Mouse (Mus musculus): ENCODE data around the gene Gm28043. TPM values are rescaled to one million over a fixed set of nuclear protein-coding genes. Genes with fewer than 3 reads are reported as not detected.
"Not testable (repeated sequence)": the region's sequence is repeated elsewhere in the genome, so short reads cannot be mapped to it uniquely, and the experiment has no call there.

The Gm28043 gene
- polyA plus RNA-seq, 1 experiment from 2014 or later, result 0.98 TPM

DNA sequence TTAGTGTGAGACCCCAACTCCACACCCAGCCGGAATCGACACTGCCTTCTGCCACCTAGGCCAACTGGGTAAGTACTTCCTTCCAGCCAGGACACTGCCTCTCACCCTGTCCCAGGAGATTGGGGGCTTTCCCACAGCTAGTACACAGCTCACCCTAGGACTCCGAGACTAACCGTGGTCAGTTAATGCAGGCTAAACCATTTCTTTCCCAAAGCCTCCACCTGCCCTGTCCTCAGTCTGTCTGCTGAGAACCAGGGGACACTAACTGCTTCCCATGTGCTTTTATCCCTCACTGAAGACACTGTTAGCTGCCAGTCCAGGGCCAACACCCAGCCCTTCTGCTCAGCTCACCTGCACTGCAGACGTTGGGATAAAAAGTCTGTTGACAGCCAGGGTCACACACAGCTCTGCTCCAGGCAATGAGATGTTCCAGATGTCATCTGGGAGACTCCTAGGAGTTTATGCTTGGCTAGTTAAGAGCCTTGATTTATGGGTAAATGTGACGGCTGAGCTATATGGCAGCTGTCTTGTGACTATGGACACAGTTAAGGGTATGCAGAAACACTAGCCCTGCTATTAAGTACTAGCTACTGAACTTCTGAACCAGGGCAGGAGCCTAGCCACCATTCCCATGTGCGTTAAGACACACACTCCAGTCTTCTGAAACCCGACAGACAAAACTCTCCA, 97.2 kb downstream of the Gm28043 start:
- Histone ChIP-seq H3K4me1 (replicated peaks) (peaks cover 57% of the 10 kb centered on the region), H3K4me3 (replicated peaks) (no peak overlapping the region), H3K9me3 (replicated peaks) (no peaks in the 10 kb centered on the region), H3K27me3 (no peaks in the 10 kb centered on the region), H3K36me3 (0 out of 2 replicates have a peak, but pooled peaks cover 2% of the 10 kb centered on the region), H3K4me2 (no peak overlapping the region), H3K27ac (no peak overlapping the region), H3K9ac (no peak overlapping the region)
- ATAC-seq (ENCODE audit: low read depth) (no peak), DNase-seq (no peak)
- WGBS (ENCODE audit: insufficient replicate concordance), result 69% methylated on average over 8 of the region's 8 CpGs

DNA sequence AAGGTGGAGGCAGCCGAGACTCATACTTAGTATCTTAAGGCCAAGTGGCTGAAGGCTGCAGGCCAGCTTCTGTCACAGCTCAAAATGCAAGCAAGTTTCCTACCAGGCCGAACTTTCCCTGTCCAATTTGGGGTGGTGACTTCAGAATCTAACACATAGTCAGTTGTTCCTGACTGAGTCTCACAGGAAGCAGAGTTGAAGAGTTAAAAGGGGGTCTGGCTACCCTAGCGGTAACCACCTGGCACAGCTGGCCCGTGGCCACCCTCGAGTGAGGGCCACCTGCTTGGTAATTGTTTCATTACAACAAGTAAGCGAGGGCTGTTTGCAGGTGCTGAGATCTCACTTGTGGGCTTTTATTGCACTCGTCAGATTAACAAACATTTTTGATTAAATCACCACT, 97.9 kb downstream of the Gm28043 start:
- Histone ChIP-seq H3K4me1 (replicated peaks) (peaks cover 62% of the 10 kb centered on the region), H3K4me2 (no peak overlapping the region), H3K27me3 (no peaks in the 10 kb centered on the region), H3K4me3 (replicated peaks) (no peak overlapping the region), H3K36me3 (0 out of 2 replicates have a peak, but pooled peaks cover 2% of the 10 kb centered on the region), H3K9me3 (replicated peaks) (no peaks in the 10 kb centered on the region), H3K9ac (no peak overlapping the region), H3K27ac (no peak overlapping the region)
- WGBS (ENCODE audit: insufficient replicate concordance), result 82% methylated on average over 7 of the region's 7 CpGs
- ATAC-seq (ENCODE audit: low read depth), result no peak
- no peak for DNase-seq

DNA sequence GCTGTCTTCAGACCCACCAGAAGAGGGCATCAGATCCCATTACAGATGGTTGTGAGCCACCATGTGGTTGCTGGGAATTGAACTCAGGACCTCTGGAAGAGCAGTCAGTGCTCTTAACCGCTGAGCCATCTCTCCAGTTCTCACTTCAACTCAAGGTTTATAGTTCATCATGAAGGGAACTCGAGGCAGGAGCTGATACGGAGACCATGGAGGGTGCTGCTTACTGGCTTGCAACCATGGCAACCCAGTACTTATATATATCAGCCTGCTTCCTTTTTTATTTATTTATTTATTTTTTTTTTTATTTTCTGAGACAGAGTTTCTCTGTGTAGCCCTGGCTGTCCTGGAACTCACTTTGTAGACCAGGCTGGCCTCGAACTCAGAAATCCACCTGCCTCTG, 99.1 kb downstream of the Gm28043 start:
- not testable (repeated sequence) for H3K4me2 ChIP-seq; H3K27me3 ChIP-seq; H3K9me3 ChIP-seq (replicated peaks); H3K9ac ChIP-seq; H3K27ac ChIP-seq; H3K36me3 ChIP-seq; H3K4me3 ChIP-seq (replicated peaks); ATAC-seq (ENCODE audit: low read depth); DNase-seq
- WGBS (ENCODE audit: insufficient replicate concordance), result 83% methylated on average over 4 of the region's 4 CpGs
- H3K4me1 ChIP-seq (replicated peaks), result peaks cover 56% of the 10 kb centered on the region

DNA sequence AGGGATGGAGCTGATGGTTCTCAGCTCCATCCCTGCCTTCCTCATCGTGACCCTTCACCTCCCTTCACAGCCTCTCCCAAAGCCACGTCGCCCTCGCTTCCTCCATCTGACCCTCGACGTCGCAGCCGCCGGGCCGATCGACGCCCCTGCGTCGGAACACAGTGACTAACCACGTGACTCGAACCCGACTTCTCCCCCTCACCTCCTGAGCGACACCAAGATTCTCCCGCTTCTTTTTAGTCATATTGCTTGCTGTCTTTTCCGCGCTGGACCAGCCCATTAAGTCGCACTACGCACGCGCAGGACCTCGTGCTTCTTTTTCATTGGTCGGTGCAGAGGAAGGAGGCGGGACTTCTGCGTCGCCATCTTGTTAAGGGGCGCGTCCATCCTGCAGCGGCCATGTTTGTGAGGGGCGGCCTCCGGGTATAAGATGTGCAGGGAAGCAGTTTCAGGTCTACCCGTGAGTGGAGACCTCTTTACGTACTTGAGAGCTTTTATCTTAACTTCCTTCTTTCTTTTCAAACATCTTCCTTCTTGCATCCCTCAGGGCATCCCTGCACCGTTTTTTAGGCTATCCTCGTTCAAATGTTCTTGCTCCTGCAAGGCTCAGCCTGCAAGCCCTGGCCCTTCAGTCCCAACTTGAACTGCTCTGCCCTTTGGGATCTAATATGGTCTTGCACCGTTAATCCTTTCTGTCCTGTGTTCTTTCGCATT, 102.2 kb downstream of the Gm28043 start, which contains the start of gene Ccdc167:
TSS of gene Ccdc167 (minus strand) at position 313 of the 714 bp plus-strand sequence.
- H3K27me3 ChIP-seq, result 0 out of 2 replicates have a peak, but pooled peaks cover 7% of the 10 kb centered on the region
- DNase-seq (peak; percentile 93), ATAC-seq (ENCODE audit: low read depth) (peak; percentile 95)
- peak within 1 kb of the TSS; percentile 83 for H3K4me2 ChIP-seq
- H3K4me1 ChIP-seq (replicated peaks), result peaks cover 25% of the 10 kb centered on the region
- H3K27ac ChIP-seq, result peak within 1 kb of the TSS; percentile 66; the same call in 1 of the 2 replicates
- 5% methylated on average over 41 of the region's 41 CpGs for WGBS (ENCODE audit: insufficient replicate concordance)
- peak within 1 kb of the TSS; percentile 73 for H3K4me3 ChIP-seq (replicated peaks)
- no peaks in the 10 kb centered on the region for H3K9me3 ChIP-seq (replicated peaks)
- no peaks in the 10 kb centered on the region for H3K36me3 ChIP-seq
- peak within 1 kb of the TSS; percentile 76 for H3K9ac ChIP-seq

DNA sequence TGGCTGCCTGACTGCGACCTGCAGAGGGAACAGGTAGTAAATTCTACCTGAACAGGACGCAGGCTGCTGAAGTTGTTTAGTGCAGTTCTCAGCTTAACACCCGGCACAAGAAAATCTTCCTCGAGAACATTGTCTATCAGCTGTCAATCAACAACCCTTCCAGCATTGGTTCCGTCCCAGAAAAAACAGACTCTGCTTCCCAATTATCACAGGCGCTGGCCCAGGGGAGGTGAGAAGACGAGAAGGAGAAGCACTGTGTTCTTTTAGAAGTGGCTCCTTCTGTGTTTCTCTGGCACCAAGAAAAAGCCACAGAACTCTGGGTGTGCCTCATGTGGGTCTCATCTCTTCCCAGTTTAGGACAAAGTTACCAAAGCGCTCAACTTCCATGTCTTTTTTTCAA, 104.0 kb downstream of the Gm28043 start:
- H3K4me3 ChIP-seq (replicated peaks), result no peak overlapping the region
- H3K9me3 ChIP-seq (replicated peaks), result no peaks in the 10 kb centered on the region
- no peak for DNase-seq
- 0 out of 2 replicates have a peak, but pooled peaks cover 7% of the 10 kb centered on the region for H3K27me3 ChIP-seq
- no peak overlapping the region for H3K9ac ChIP-seq
- no peaks in the 10 kb centered on the region for H3K36me3 ChIP-seq
- whole genome bisulfite sequencing (ENCODE audit: insufficient replicate concordance), result 75% methylated on average over 8 of the region's 8 CpGs
- no peak overlapping the region for H3K4me2 ChIP-seq
- H3K4me1 ChIP-seq (replicated peaks), result peaks cover 25% of the 10 kb centered on the region
- no peak for ATAC-seq (ENCODE audit: low read depth)
- H3K27ac ChIP-seq, result no peak overlapping the region

DNA sequence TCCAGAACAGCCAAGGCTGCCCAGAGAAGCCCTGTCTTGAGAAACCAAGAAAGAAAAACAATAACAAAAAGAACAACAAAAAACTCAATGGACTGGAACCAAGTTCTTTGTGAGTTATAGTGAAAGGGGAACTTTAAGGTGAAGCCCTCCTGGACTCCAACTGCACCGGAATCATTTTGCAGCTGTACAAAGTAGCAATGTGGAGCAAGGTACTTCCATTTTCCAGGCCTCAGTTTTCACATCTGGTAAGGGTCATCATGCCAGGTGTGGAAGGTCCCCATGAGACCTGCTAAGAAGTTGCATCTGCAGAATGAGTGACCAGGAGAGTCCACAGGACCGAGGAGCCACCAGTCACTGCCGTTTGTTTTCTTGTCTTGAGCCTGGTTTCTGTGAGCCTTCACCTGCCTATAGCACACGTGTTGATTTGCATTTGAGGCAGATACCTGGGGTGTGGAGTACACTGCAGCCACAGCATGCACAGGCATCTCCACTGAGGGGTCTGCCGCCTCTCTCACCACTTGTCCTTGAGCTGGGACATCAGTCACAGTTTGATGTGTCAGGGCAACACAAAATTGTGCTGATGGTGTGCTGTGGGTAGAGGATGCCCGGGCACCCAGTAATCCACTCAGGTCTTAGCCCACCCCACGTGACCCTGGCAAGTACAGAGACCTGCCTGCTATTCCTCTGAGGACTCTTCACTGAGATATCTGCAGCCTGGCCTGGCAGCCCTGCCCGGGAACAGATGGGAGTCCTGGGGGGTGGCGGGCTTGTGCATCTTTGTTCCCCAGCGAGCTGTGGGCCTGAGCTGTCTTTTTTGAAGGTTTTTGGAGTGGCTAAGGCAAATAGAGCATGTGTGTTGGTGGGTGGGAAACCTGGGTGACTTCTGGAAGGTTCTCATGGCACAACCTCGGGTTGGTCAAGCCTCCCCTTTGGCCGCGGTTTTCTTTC, 105.2 kb downstream of the Gm28043 start:
- ATAC-seq (ENCODE audit: low read depth), result no peak
- no peak overlapping the region for H3K9ac ChIP-seq
- 68% methylated on average over 13 of the region's 13 CpGs for WGBS (ENCODE audit: insufficient replicate concordance)
- H3K4me1 ChIP-seq (replicated peaks), result peaks cover 22% of the 10 kb centered on the region
- no peak overlapping the region for H3K4me2 ChIP-seq
- no peaks in the 10 kb centered on the region for H3K9me3 ChIP-seq (replicated peaks)
- 0 out of 2 replicates have a peak, but pooled peaks cover 7% of the 10 kb centered on the region for H3K27me3 ChIP-seq
- no peak overlapping the region for H3K27ac ChIP-seq
- no peak overlapping the region for H3K4me3 ChIP-seq (replicated peaks)
- H3K36me3 ChIP-seq, result no peaks in the 10 kb centered on the region
- DNase-seq, result no peak

DNA sequence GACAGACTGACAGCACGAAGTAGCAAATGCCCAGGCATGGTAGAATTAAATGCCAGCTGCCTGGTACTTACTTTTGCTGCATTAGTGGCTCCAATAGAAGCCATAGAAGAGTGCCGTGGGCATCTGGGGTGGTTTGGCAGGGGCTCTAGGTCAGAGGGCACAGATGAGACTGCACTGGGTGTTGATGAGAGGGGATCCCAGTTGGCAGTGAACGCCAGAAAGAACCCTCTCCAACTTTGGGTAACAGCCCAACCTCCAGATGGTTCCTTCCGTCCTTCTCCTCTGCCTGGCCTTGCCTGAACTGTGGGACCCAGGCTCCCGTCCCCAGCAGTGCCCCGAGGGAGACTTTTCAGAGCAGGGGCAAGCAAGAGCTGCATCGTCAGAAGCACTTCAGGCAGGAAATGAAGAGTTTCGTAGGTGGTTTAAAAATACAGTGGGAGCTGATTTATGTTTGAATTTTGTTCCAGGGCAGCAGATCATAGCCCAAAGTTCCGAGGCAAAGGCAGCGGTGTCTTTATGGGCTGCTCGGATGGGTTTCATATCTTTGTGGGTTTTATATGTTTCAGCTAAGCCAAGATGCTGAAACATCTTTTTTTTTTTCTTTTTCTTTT, 106.2 kb downstream of the Gm28043 start:
- Histone ChIP-seq H3K9me3 (replicated peaks) (no peaks in the 10 kb centered on the region), H3K27me3 (0 out of 2 replicates have a peak, but pooled peaks cover 7% of the 10 kb centered on the region), H3K27ac (no peak overlapping the region), H3K4me3 (replicated peaks) (no peak overlapping the region), H3K4me2 (no peak overlapping the region), H3K9ac (no peak overlapping the region), H3K4me1 (replicated peaks) (peaks cover 13% of the 10 kb centered on the region), H3K36me3 (no peaks in the 10 kb centered on the region)
- DNase-seq (no peak), ATAC-seq (ENCODE audit: low read depth) (no peak)
- WGBS (ENCODE audit: insufficient replicate concordance), result 67% methylated on average over 11 of the region's 11 CpGs

DNA sequence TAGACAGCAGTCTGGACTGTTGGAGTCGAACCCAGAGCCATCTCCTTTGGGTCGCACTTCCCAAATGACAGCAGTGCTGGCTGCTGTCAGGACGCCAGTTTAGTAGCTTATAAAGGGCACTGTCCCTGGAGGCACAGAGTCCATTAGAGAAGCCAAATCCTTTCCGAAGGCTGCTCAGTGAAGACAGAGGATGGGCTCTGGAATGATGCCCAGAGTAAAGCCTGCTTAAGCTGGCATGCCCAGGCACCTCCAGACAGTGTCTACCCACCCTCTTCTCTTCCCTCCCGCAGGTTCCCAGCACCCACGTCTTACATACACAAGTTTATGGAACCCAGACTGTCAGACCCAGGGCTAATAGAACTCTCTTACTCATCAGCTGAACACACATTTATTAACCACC, 109.9 kb downstream of the Gm28043 start:
- Histone ChIP-seq H3K4me3 (replicated peaks) (no peak overlapping the region), H3K4me2 (no peak overlapping the region), H3K4me1 (replicated peaks) (peaks cover 3% of the 10 kb centered on the region), H3K9ac (no peak overlapping the region), H3K9me3 (replicated peaks) (no peaks in the 10 kb centered on the region), H3K27me3 (0 out of 2 replicates have a peak, but pooled peaks cover 7% of the 10 kb centered on the region), H3K36me3 (no peaks in the 10 kb centered on the region), H3K27ac (no peak overlapping the region)
- ATAC-seq (ENCODE audit: low read depth), result no peak
- 69% methylated on average over 6 of the region's 6 CpGs for WGBS (ENCODE audit: insufficient replicate concordance)
- no peak for DNase-seq

DNA sequence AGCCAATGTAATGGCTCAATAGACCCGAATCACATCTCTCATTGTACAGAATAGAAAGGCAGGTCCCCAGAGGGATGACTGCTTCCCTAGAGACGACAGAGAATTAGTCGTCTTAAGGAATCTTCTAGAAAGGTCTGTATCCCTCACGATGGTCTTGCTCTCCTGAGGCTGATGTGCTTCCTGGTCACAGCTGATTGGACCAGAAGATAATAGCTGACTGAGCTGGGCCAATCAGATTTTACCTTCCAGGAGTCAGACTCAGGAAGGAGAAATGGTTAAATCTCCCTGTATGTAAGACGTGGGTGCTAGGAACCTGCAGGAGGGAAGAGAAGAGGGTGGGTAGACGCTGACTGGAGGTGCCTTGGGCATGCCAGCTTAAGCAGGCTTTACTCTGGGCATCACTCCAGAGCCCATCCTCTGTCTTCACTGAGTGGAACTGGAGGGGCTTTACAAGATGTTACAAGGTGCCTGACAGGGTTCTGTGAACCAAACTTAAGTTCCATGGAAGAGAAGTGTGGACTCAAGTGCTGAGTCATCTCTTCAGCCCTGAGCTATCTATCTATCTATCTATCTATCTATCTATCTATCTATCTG, 110.4 kb downstream of the Gm28043 start:
- WGBS (ENCODE audit: insufficient replicate concordance), result 55% methylated on average over 6 of the region's 6 CpGs

DNA sequence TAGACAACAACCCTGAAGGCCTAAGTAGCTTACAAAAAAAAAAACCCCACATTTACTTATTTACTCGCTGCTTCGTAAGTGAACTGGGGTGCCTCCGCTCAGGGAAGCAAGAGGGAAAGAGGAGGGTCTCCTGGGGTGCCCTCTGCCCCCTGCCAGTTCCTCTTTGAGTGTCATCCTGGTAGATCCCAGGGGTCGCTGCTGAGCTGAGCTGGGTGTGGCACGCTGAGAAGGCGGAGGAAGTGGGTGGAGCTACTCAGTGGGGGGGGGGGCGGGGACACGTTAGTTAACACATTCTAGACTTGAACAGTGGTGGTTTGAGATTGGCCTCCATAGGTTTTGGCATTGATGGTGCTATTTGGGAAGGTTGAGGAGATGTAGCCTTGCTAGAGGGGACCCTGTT, 113.4 kb downstream of the Gm28043 start:
- WGBS (ENCODE audit: insufficient replicate concordance), result 24% methylated on average over 8 of the region's 8 CpGs
- Histone ChIP-seq H3K4me3 (replicated peaks) (no peak overlapping the region), H3K27me3 (no peaks in the 10 kb centered on the region), H3K36me3 (no peaks in the 10 kb centered on the region), H3K4me2 (no peak overlapping the region), H3K9ac (no peak overlapping the region), H3K9me3 (replicated peaks) (no peaks in the 10 kb centered on the region), H3K4me1 (replicated peaks) (peaks cover 26% of the 10 kb centered on the region), H3K27ac (no peak overlapping the region)
- DNase-seq, result peak; percentile 35
- ATAC-seq (ENCODE audit: low read depth), result no peak

More for the DNA sequence above, 110.4 kb downstream of the Gm28043 start:
- H3K36me3 ChIP-seq, result no peaks in the 10 kb centered on the region
- peaks cover 3% of the 10 kb centered on the region for H3K4me1 ChIP-seq (replicated peaks)
- H3K4me2 ChIP-seq, result no peak overlapping the region
- ATAC-seq (ENCODE audit: low read depth) (no peak), DNase-seq (no peak)
- H3K9me3 ChIP-seq (replicated peaks), result no peaks in the 10 kb centered on the region
- H3K27ac ChIP-seq, result no peak overlapping the region
- H3K27me3 ChIP-seq, result 0 out of 2 replicates have a peak, but pooled peaks cover 4% of the 10 kb centered on the region
- H3K4me3 ChIP-seq (replicated peaks), result no peak overlapping the region
- no peak overlapping the region for H3K9ac ChIP-seq
